Mouse (Mus musculus) CH12F3 (cell line): ENCODE measurements around the gene Aoah.

Experiments
- in situ Hi-C: fragments of 300-500 bp; cut with MboI; formaldehyde crosslinking; loops from 2 replicates; pipeline ENCODE4 v1.14.3; 2020; ENCODE audit warnings: low sequenced_read_pairs

Gene Aoah

DNA sequence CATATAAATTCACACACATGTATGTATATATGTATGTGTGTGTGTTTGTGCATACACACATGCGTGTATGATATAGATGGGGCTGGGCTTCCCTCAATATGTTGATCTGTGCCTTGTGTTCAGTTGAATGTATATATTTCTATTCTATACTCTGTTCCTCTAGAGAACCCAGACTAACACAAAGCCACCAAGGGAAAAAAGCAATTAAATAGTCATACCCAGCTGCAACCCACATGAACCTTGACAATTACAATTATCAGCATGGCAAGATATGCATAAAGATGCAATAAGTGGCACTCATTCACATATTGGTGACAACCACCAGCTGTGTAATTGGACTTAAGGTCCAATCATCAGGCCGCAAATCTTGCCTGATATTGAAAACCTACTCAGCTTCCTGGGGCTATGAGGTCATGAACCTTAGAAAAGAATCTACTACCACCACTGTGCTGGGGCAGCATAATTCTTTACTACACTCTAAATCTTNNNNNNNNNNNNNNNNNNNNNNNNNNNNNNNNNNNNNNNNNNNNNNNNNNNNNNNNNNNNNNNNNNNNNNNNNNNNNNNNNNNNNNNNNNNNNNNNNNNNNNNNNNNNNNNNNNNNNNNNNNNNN lies 246.8 kb downstream of the Aoah start:
- in situ Hi-C loops: loop anchor here (25.0 kb wide), 1 partner anchor 728 kb away; no protein-coding TSS in a partner anchor

GRCm38 (mm10) chr13:21050118-21050517 lies 256.2 kb downstream of the Aoah start:
- in situ Hi-C loops: no loop called here

GRCm38 (mm10) chr13:21066021-21066420 lies 272.1 kb downstream of the Aoah start:
- in situ Hi-C loops: no loop called here

- in situ Hi-C loops: no loop called here
Measured at GRCm38 (mm10) chr13:21074847-21075246, 280.9 kb downstream of the Aoah start, which contains the start of gene Olfr1370. TSS of gene Olfr1370 (minus strand) at chr13:21074947.

DNA sequence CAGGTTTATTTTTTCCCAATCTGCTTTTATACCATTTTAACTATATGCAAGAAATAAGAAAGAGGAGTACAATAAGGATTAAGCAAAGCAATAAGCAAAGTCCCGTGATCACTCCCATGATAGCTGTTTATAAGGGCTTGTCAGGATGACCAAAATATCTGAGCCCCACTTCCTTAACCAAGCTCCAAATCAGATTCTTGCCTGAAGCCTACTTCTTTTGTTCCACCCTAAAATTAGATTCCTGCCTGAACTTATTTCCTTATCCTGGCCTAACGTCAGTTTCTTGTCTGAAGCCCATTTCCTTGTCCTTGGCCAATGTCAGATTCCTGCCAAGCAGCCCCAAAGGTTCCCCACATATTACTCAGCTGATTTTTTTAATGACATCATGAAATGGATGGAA lies 288.8 kb downstream of the Aoah start:
- in situ Hi-C loops: no loop called here
